Mouse (Mus musculus): ENCODE data around the gene Coq6. TPM values are rescaled to one million over a fixed set of nuclear protein-coding genes. Genes with fewer than 3 reads are reported as not detected.

The Coq6 gene
- polyA plus RNA-seq, 1 experiment = 31.8 TPM

- DNase-seq = no peak
- no peak overlapping the region for H3K4me3 ChIP-seq (replicated peaks; ENCODE audit: extremely low read depth, low read depth, low read length)
- no peaks in the 10 kb centered on the region; the same call in 1 of the 2 replicates for H3K4me1 ChIP-seq (ENCODE audit: control insufficient read depth, insufficient read depth, low read length)
- 92% methylated on average over 6 of the region's 6 CpGs for WGBS
- TF ChIP-seq CTCF (IDR thresholded peaks at IDR 0.05; ENCODE audit: insufficient read depth, low read length) (no peak), POLR2A (IDR thresholded peaks at IDR 0.05; ENCODE audit: borderline replicate concordance, extremely low read depth, low read depth, low read length) (no peak)
Observed at GRCm38 (mm10) chr12:84365137-84365536, 3.7 kb downstream of the Coq6 start.

DNA sequence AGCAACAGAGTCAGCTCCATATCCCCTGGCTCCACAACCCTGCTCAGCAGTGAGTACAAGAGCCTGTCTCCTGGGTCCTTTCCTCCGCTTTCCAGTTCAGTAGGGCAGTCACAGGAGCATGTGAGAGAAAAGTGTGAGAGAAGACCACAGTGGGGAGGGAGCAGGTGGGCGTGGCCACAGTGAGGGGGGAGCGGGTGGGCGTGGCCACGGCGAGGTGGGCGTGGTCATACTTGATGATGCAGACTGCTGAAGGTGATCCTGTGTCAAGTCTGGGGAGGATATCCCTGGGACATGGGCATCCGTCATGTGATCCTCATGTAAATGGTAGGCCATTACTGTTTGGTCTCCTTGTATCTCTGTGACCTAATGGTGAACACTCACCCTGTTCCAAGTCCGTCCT lies 5.5 kb downstream of the Coq6 start:
- H3K4me3 ChIP-seq (replicated peaks; ENCODE audit: extremely low read depth, low read depth, low read length) = no peak overlapping the region
- TF ChIP-seq CTCF (IDR thresholded peaks at IDR 0.05; ENCODE audit: insufficient read depth, low read length) (no peak), POLR2A (IDR thresholded peaks at IDR 0.05; ENCODE audit: borderline replicate concordance, extremely low read depth, low read depth, low read length) (no peak)
- no peak for DNase-seq
- 74% methylated on average over 9 of the region's 9 CpGs for WGBS
- no peaks in the 10 kb centered on the region; the same call in 1 of the 2 replicates for H3K4me1 ChIP-seq (ENCODE audit: control insufficient read depth, insufficient read depth, low read length)

DNA sequence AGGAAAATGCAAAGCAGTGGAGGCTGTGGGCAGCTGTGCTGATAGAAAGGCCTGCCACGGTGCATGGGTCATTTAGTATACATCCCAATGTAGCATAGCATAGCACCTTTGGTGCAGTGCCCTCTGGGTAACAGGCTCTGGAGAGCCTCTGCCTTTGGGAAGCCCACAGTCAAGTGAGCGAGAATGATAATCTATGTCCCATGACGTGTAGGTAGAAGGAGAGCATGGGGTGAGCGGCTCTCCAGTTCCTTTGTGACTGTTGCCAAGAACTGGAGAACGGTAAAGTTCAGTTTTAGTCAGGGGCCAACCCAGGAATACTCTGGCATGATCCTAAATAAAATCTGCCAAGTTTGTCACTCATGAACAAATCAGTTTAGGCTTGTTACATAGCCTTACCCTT lies 10.2 kb downstream of the Coq6 start:
- DNase-seq = no peak
- no peaks in the 10 kb centered on the region for H3K4me1 ChIP-seq (ENCODE audit: control insufficient read depth, insufficient read depth, low read length)
- TF ChIP-seq POLR2A (IDR thresholded peaks at IDR 0.05; ENCODE audit: borderline replicate concordance, extremely low read depth, low read depth, low read length) = no peak
- TF ChIP-seq CTCF (IDR thresholded peaks at IDR 0.05; ENCODE audit: insufficient read depth, low read length) = no peak
- 85% methylated on average over 5 of the region's 5 CpGs for WGBS
- no peak overlapping the region for H3K4me3 ChIP-seq (replicated peaks; ENCODE audit: extremely low read depth, low read depth, low read length)

DNA sequence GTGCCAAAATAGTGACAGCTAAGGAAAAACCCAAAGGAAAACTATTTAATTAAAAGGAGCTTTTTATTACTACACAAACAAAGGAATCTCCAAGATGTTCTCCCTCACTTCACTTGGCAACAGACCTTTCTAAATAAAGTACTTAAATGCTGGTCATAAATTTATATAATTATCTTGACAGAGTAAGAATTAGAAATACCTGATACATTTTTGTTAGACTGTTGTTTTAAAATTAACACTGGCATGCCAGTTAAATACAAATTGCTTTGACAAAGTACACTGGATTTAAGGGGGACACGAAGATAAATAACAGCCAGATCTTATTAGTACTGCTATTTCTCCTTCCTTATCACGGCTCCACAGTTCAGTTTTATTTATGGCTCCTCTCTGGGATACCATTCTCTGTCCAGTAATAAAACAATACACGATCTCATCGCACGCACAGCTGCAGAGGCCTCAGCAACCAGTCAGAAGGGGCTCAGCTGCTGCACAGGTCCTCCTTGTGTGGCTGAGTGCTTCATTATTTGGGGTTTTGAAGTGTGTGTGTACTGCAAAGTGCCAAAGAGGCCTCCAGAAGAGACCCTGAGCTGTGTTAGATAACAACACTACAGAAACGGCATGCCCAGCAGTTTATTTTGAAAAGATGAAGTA lies 12.5 kb downstream of the Coq6 start:
- 77% methylated on average over 6 of the region's 6 CpGs for WGBS

DNA sequence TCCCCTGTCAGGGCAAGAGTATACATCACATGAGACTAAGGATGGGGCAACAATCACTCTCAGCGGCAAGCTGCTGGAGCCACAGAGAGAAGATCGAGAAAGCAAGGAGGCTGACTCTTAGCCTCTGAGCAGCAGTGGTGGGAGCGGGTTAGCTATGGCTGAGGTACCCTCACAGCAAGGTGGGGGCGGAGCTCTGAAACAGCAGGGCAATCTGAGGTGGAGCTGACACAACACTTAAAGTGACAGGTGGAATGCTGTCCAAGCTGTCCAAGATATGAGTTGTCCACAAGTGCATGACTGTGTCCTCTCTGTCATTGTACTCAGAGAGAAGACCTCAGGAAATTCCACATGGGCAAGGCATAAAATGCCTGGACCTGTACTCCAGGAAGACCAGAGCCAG lies 20.9 kb downstream of the Coq6 start:
- no peak for TF ChIP-seq POLR2A (IDR thresholded peaks at IDR 0.05; ENCODE audit: borderline replicate concordance, extremely low read depth, low read depth, low read length)
- TF ChIP-seq CTCF (IDR thresholded peaks at IDR 0.05; ENCODE audit: insufficient read depth, low read length) = no peak
- no peak overlapping the region for H3K4me3 ChIP-seq (replicated peaks; ENCODE audit: extremely low read depth, low read depth, low read length)
- DNase-seq = no peak
- peaks cover 5% of the 10 kb centered on the region for H3K4me1 ChIP-seq (ENCODE audit: control insufficient read depth, insufficient read depth, low read length)
- WGBS = 90% methylated on average over 4 of the region's 4 CpGs

More for the DNA sequence above, 12.5 kb downstream of the Coq6 start:
- no peak for TF ChIP-seq POLR2A (IDR thresholded peaks at IDR 0.05; ENCODE audit: borderline replicate concordance, extremely low read depth, low read depth, low read length)
- TF ChIP-seq CTCF (IDR thresholded peaks at IDR 0.05; ENCODE audit: insufficient read depth, low read length) = no peak
- no peak for DNase-seq
- Histone ChIP-seq H3K4me3 (replicated peaks; ENCODE audit: extremely low read depth, low read depth, low read length) (no peak overlapping the region), H3K4me1 (ENCODE audit: control insufficient read depth, insufficient read depth, low read length) (no peaks in the 10 kb centered on the region)

DNA sequence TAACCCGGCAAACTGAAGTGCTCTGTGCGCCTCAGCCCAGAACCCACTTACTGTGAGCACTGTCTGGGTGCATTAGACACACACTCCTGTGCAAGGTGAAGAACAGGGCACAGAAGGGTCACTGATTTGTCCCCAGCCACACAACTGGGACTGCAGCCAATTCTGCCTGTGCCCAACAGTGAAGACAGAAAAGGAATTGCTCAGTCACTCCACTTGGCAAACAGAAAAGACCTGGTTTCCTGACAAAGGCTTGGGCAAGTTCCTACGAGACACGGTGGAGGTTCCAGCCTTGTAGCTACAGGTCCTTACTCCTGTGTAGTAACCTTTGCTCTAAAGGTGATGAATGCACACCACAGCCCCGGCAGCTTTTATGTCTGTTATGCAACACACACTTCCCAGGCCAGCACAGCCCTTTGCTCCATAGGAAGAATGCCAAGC lies 23.2 kb downstream of the Coq6 start:
- TF ChIP-seq POLR2A (IDR thresholded peaks at IDR 0.05; ENCODE audit: borderline replicate concordance, extremely low read depth, low read depth, low read length) = no peak
- TF ChIP-seq CTCF (IDR thresholded peaks at IDR 0.05; ENCODE audit: insufficient read depth, low read length) = no peak
- peak; percentile 32 for DNase-seq
- 39% methylated on average over 5 of the region's 5 CpGs for WGBS
- H3K4me3 ChIP-seq (replicated peaks; ENCODE audit: extremely low read depth, low read depth, low read length) = no peak overlapping the region
- H3K4me1 ChIP-seq (ENCODE audit: control insufficient read depth, insufficient read depth, low read length) = peaks cover 11% of the 10 kb centered on the region

- WGBS = 79% methylated on average over 4 of the region's 4 CpGs
- H3K4me3 ChIP-seq (replicated peaks; ENCODE audit: extremely low read depth, low read depth, low read length) = no peak overlapping the region
- DNase-seq = no peak
- TF ChIP-seq POLR2A (IDR thresholded peaks at IDR 0.05; ENCODE audit: borderline replicate concordance, extremely low read depth, low read depth, low read length) = no peak
- no peak for TF ChIP-seq CTCF (IDR thresholded peaks at IDR 0.05; ENCODE audit: insufficient read depth, low read length)
- peaks cover 11% of the 10 kb centered on the region for H3K4me1 ChIP-seq (ENCODE audit: control insufficient read depth, insufficient read depth, low read length)
Observed at GRCm38 (mm10) chr12:84385408-84385807, 24.0 kb downstream of the Coq6 start.

- no peak for DNase-seq
- H3K4me3 ChIP-seq (replicated peaks; ENCODE audit: extremely low read depth, low read depth, low read length) = no peak overlapping the region
- 70% methylated on average over 8 of the region's 8 CpGs for WGBS
- no peak for TF ChIP-seq CTCF (IDR thresholded peaks at IDR 0.05; ENCODE audit: insufficient read depth, low read length)
- TF ChIP-seq POLR2A (IDR thresholded peaks at IDR 0.05; ENCODE audit: borderline replicate concordance, extremely low read depth, low read depth, low read length) = no peak
- H3K4me1 ChIP-seq (ENCODE audit: control insufficient read depth, insufficient read depth, low read length) = peaks cover 11% of the 10 kb centered on the region
Observed at GRCm38 (mm10) chr12:84388097-84388496, 26.6 kb downstream of the Coq6 start.

- Histone ChIP-seq H3K4me3 (replicated peaks; ENCODE audit: extremely low read depth, low read depth, low read length) (peak overlapping the region; percentile 8), H3K4me1 (ENCODE audit: control insufficient read depth, insufficient read depth, low read length) (peaks cover 11% of the 10 kb centered on the region)
- TF ChIP-seq CTCF (IDR thresholded peaks at IDR 0.05; ENCODE audit: insufficient read depth, low read length) (no peak), POLR2A (IDR thresholded peaks at IDR 0.05; ENCODE audit: borderline replicate concordance, extremely low read depth, low read depth, low read length) (no peak)
- no peak for DNase-seq
- WGBS = 41% methylated on average over 14 of the region's 14 CpGs
Observed at GRCm38 (mm10) chr12:84388774-84389400, 27.4 kb downstream of the Coq6 start.

GRCm38 (mm10) chr12:84390336-84390735 lies 28.9 kb downstream of the Coq6 start:
- Histone ChIP-seq H3K4me1 (ENCODE audit: control insufficient read depth, insufficient read depth, low read length) (peaks cover 5% of the 10 kb centered on the region; the same call in 1 of the 2 replicates), H3K4me3 (replicated peaks; ENCODE audit: extremely low read depth, low read depth, low read length) (no peak overlapping the region)
- TF ChIP-seq CTCF (IDR thresholded peaks at IDR 0.05; ENCODE audit: insufficient read depth, low read length) (no peak), POLR2A (IDR thresholded peaks at IDR 0.05; ENCODE audit: borderline replicate concordance, extremely low read depth, low read depth, low read length) (no peak)
- WGBS = 83% methylated on average over 6 of the region's 6 CpGs
- no peak for DNase-seq

Data from lung, adult 2 months (tissue).